Mouse (Mus musculus) midbrain, embryonic 11.5 days (tissue): ENCODE measurements at regions not wholly inside any gene's neighbourhood (a gene's known extent, or its start where the extent isn't known, plus 50 kb on each side); places are given as distances from the start of the nearest gene placed in this dataset.

Experiments
- ATAC-seq: fragments of 200-750 bp; cut with Nextera tagmentation; 2 replicates; pipeline ENCODE4 v1.8.0; 2017; ENCODE audit warnings: moderate TSS enrichment, moderate library complexity; ENCODE audit not compliant: low FRiP score
- DNase-seq: peaks from one replicate; pipeline ENCODE4 v3.0.0; 2015; ENCODE audit warnings: low spot score; ENCODE audit errors: missing footprints
- H3K27ac ChIP-seq: fragments of 300-500 bp; sonication (generic); 2 replicates; pipeline ENCODE4 v1.5.1; 2014; ENCODE audit warnings: low read depth, low read length
- H3K27me3 ChIP-seq: fragments of 300-500 bp; sonication (generic); 2 replicates; pipeline ENCODE4 v1.6.1; 2014; ENCODE audit warnings: mild to moderate bottlenecking, low read length, moderate library complexity, mixed read lengths; ENCODE audit not compliant: control insufficient read depth, insufficient read depth
- H3K36me3 ChIP-seq: fragments of 300-500 bp; sonication (generic); 2 replicates; pipeline ENCODE4 v1.6.1; 2014; ENCODE audit warnings: mild to moderate bottlenecking, low read length, moderate library complexity, mixed read lengths; ENCODE audit not compliant: control insufficient read depth, insufficient read depth
- H3K4me1 ChIP-seq: fragments of 300-500 bp; sonication (generic); 2 replicates; pipeline ENCODE4 v1.6.1; 2014; ENCODE audit warnings: low read length; ENCODE audit not compliant: control insufficient read depth, insufficient read depth
- H3K4me2 ChIP-seq: fragments of 300-500 bp; sonication (generic); 2 replicates; pipeline ENCODE4 v1.6.1; 2014; ENCODE audit warnings: mild to moderate bottlenecking, moderate library complexity
- H3K4me3 ChIP-seq: fragments of 300-500 bp; sonication (generic); 2 replicates; pipeline ENCODE4 v1.5.1; 2014; ENCODE audit warnings: low read depth, low read length
- H3K9ac ChIP-seq: fragments of 300-500 bp; sonication (generic); 2 replicates; pipeline ENCODE4 v1.6.1; 2014; ENCODE audit warnings: low read length
- H3K9me3 ChIP-seq: fragments of 300-500 bp; sonication (generic); 2 replicates; pipeline ENCODE4 v1.6.1; 2016; ENCODE audit warnings: low read length; ENCODE audit not compliant: control insufficient read depth
- WGBS: fragments of 180-500 bp; shearing (Covaris S2); extraction: QIAGEN DNeasy Blood & Tissue Kit; methylation state at CpG from one replicate; pipeline ENCODE4 v1.1.7; 2014; 5-methylcytosine and 5-hydroxymethylcytosine counted together

GRCm38 (mm10) chr1:158187651-158188050 is 168.5 kb downstream of the Brinp2 start:
- Histone ChIP-seq H3K4me2 (no peak overlapping the region), H3K36me3 (no peaks in the 10 kb centered on the region), H3K9ac (no peak overlapping the region), H3K9me3 (no peaks in the 10 kb centered on the region), H3K4me3 (no peak overlapping the region), H3K27ac (no peak overlapping the region), H3K4me1 (no peaks in the 10 kb centered on the region), H3K27me3 (no peaks in the 10 kb centered on the region)
- WGBS: 71% methylated on average over 8 of the region's 8 CpGs
- DNase-seq (no peak), ATAC-seq (no peak)

- H3K36me3 ChIP-seq: no peaks in the 10 kb centered on the region
- DNase-seq: no peak
- H3K9ac ChIP-seq: no peak overlapping the region
- H3K4me3 ChIP-seq: no peak overlapping the region
- H3K27ac ChIP-seq: no peak overlapping the region
- no peak overlapping the region for H3K4me2 ChIP-seq
- ATAC-seq: 0 out of 2 replicates have a peak, but pooled peaks have one; percentile 19
- H3K4me1 ChIP-seq: no peaks in the 10 kb centered on the region
- H3K9me3 ChIP-seq: no peaks in the 10 kb centered on the region
- H3K27me3 ChIP-seq: no peaks in the 10 kb centered on the region
- WGBS: 67% methylated on average over 12 of the region's 12 CpGs
Observed at GRCm38 (mm10) chr1:158192841-158193551, 163.1 kb downstream of the Brinp2 start.

- DNase-seq (no peak), ATAC-seq (no peak)
- no peak overlapping the region for H3K4me3 ChIP-seq
- H3K36me3 ChIP-seq: no peaks in the 10 kb centered on the region
- 85% methylated on average over 12 of the region's 12 CpGs for WGBS
- H3K27me3 ChIP-seq: no peaks in the 10 kb centered on the region
- H3K4me1 ChIP-seq: no peaks in the 10 kb centered on the region
- H3K9me3 ChIP-seq: no peaks in the 10 kb centered on the region
- no peak overlapping the region for H3K4me2 ChIP-seq
- H3K9ac ChIP-seq: no peak overlapping the region
- H3K27ac ChIP-seq: no peak overlapping the region
Observed at GRCm38 (mm10) chr1:158193968-158194565, 162.1 kb downstream of the Brinp2 start.
